Mouse (Mus musculus) urinary bladder, adult 2 months (tissue): ENCODE measurements at regions not wholly inside any gene's neighbourhood (a gene's known extent, or its start where the extent isn't known, plus 50 kb on each side); places are given as distances from the start of the nearest gene placed in this dataset.

Experiments used
- DNase-seq: peaks from one replicate; pipeline ENCODE4 v3.0.0; 2022; ENCODE audit warnings: low spot score

- no peak for DNase-seq
These were observed 61.9 kb downstream of the Pdcl3 start for GRCm38 (mm10) chr1:39047316-39047715.

DNA sequence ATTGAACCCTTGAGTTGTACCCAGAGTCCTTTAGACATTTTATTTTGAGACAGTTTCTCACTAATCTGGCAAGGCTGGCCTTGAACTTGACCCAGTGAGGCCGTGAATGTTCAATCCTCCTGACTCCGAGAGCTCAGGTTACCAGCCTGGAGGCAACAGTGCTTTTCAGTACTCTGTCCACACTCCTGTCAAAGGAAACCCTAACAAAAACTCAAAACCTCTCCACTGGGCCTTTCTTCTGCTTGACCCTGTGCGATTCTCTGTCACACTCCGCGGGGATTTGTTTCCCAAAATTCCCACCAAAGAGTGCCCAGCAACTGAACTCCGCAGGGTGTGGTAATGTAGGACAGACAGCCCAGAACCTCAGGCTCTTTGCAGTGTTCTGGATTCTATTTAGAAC is 71.9 kb downstream of the Pdcl3 start:
- DNase-seq, result no peak

DNA sequence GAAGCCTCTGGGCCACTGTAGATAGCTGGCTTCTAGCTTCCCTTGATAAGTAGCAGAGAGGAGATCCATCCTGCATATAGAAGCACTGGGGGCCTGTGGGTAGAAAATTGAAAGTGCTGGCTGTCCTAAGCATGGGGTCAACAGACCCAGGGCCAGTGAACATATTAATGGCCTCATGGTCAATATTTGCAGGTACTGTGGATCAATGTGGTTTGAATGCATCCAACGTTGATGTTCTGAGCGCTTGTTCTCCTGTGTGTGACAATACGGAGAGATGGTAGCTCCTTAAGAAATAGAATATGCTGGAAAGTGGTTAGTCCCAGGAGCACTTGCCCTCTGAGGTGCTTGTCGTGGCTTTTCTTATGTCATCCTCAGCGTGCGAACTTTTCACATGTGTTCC is 77.1 kb downstream of the Pdcl3 start:
- no peak for DNase-seq

DNA sequence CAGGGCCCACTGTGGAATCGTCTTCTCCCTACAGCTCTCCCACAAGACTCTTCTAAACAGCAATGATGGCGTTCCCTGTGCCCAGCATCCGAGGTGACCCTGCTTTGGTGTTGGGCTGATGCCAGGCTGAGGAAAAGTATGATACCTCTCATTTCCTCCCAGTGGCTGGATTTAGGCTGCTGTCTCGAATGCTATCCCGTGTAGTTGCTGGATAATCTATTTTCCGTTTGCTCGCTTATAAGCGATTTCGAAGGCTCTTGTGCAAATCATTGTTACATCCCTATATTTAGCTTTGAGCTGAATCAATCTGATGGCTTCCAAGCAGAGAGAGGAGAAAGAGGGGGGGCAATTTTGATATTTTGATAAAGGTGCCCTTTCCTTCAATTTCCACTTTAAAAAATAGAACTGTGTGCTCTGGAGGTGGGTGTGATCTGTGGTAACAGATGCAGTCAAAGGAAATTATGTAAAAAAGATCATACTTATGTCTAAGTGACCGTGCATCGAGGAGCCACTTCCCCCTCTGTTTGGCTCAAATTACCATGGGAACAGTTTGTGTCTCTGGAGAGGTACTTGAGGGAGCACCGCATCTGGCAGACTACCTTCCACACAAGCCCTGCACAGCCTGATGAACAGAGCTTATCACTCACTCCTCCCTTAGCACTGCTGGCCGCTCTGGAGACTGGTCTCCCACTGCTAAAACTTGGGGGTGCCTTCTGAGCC is 78.4 kb downstream of the Pdcl3 start:
- no peak for DNase-seq

- no peak for DNase-seq
These were observed 79.4 kb downstream of the Pdcl3 start for GRCm38 (mm10) chr1:39064781-39065180.

DNA sequence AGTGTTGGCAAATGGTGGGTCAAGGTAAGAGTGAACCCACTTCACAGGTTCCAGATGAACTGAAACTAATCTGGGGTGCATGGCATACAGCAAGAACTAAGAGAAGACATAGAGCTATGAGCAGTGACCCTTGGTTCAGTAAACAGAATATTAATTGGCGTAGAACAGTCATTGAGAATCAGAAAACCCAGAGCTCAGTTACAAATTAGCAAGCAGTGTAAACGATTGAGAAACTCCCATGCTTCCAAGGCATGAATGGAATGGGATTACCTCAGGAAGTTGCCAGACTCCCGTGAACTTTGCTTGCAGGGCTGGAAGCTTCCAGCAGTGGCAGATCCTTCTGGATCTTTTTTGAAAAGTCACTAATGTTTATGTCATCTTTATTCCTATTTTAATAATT is 82.5 kb downstream of the Pdcl3 start:
- no peak for DNase-seq

DNA sequence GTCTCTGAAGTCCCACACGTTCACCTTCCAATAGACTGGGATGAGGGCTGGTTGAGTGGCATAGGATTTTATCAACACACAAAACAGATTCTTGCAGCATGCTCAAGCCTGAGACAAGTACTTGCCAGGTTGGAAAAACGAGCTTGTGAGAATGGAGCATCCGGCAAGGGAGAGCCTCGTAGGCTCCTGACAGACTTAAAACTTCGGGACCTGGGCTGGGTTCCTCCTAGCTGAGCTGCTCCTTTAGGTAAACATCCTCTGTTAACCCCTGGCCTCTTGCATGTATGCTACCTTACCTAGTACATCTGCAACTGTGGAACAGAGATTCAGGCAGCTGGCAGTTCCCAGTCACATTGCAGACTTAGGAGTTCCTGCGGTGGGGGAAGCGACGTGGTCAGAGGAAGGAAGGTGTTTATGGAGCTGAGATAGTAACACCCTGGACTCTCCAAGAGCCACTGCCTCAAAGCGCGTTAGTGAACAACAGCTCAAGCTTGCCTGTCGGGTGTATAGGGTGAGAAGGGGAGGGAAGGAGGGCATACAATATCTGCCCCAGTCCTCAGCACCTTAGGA is 83.8 kb downstream of the Pdcl3 start:
- DNase-seq, result no peak

GRCm38 (mm10) chr1:39069676-39070075 is 84.3 kb downstream of the Pdcl3 start:
- DNase-seq, result no peak

GRCm38 (mm10) chr1:39075966-39076365 is 90.6 kb downstream of the Pdcl3 start:
- no peak for DNase-seq

DNA sequence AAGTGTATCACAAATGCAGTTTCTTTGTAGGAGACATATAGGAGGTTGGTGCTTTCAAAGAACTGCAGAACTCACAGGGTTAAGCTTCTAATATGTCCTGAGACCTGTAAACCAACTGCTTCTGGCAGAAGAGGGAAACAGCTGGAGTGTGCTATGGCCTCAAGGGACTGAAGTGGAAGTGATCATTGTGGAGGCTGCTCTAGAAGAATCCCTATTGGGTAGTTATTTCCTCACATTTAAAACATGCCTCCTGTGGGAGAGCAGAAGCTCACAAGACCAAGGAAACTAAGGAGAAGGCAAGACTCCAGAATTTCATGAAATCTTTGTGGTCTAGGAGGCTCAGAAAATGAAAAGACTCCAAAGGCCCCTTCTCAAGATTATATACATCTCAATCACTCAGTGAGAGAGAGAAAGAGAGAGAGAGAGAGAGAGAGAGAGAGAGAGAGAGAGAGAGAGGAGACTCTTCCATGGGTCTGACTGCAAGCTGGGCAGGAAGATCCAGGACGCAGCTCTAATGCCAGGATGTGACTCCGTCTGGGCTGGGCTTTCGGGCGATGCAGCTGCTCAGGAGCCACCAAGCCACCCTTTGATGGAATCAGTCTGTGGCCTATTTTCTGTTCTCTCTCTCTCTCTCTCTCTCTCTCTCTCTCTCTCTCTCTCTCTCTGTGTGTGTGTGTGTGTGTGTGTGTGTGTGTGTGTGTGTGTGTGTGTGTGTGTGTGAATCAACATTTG is 93.3 kb downstream of the Pdcl3 start:
- no peak for DNase-seq

- no peak for DNase-seq
These were observed 98.8 kb downstream of the Pdcl3 start for GRCm38 (mm10) chr1:39083911-39084826.

DNA sequence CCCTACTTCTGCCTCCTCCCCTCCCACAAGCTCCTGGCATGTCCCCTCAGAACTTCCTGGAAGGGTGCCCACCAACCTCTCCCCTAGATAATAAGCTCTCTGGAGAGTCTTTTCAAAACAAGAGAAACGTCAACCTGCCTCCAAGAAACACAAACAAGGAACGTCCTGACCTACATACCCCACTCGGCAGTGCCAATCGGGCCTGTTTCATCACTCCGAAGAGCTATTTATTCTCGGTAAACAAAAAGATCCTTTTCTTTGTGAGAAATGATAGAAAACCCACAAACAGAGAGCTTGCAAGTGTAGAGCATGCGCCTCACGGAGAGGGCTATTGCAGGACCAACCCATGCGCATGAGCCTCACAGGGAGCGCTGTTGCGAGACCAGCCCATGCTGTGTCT is 100.9 kb downstream of the Pdcl3 start:
- no peak for DNase-seq

DNA sequence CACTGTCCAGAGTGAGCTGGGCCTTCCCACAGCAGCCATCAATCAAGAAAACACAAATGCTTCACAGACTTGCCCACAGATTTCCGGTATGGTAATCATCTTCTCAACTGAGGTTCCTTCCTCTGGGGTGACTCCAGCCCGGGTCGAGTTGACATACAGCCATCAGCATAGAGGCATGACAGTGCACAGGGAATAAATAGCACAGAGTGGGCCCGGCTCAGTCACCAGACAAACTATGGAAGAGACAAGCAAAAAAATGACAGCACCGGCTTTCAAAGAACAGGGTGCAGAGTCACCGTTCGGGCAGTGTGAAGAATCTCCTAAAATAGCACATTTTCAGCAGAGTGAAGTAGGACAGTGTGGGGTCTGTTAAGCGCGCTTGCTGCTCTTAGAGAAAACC is 103.7 kb upstream of the Npas2 start:
- DNase-seq, result no peak

DNA sequence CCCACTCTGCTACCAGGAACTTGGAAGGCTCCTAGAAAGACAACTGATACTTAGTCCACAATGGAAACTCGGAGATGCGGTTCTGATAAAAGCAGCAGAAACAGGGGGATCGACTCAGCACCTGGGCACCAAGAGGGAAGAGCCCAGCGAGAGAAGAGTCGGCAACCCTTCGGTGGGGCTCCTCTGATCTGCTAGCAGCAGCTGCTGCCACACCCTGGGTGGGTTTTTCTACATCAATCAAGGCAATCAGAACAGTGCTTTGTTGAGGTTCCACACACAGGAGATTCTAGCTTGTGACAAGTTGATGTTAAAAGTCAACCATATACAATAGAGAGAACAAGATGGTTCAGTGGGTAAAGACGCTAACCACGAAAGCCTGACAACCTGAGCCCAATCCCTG is 102.4 kb upstream of the Npas2 start:
- DNase-seq, result no peak

DNA sequence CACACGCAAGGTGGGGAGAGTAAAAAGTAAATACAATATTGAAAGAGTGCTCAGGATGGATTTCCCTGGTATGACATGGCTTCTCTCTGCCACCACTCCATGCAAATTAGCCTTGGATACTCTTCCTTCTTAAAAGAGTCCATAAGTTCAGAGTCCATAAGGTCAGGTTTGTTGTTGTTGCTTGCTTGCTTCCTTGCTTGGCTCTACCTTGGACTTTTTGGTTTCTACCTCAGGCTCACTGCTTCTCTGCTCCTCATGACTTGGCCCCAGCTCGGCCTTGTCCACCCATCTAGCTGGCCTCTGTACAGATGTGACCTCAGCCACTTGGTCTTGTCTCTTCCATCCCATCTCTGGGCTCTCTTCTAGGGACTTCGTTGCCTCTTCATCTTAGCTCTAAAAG is 101.9 kb upstream of the Npas2 start:
- no peak for DNase-seq

DNA sequence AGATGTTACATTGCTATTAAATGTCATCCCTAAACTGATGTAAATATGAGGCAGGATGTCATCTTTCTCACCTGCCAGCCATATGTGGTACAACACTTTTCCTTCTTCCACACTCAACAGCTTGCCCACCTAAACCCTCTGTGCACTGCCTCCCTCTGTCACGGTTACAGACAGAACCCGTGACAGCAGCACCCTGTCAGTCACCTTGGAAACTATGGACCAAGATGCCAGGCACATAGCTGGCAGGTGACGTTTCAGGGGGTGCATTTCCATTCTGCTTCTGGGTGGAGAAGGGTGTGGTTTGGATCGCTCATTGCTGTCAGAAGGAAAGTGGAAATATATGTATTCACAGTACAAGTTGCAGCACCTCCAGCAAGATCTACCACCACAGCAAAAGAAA is 100.2 kb upstream of the Npas2 start:
- DNase-seq, result no peak

GRCm38 (mm10) chr1:39094001-39094400 is 99.5 kb upstream of the Npas2 start:
- no peak for DNase-seq

- no peak for DNase-seq
These were observed 97.6 kb upstream of the Npas2 start for GRCm38 (mm10) chr1:39095901-39096300.

DNA sequence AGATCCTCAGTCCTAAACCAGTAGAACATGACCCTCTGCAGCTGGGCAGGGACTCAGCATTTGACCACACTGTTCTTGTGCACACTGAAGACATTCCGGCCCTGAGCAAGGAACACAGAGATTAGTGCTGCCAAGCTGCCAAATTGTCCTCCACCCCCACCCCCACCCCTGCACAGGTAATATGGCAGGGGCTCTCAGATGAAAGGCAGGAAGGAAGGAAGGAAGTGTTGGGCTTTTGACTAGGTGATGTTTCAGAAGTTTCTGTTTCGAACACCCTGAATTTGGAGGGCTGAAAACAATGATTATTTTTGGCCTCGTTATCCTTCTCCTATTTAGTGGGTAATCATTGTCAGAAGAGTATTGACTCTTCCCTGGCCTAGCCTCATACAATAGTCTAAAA is 96.8 kb upstream of the Npas2 start:
- DNase-seq, result no peak

DNA sequence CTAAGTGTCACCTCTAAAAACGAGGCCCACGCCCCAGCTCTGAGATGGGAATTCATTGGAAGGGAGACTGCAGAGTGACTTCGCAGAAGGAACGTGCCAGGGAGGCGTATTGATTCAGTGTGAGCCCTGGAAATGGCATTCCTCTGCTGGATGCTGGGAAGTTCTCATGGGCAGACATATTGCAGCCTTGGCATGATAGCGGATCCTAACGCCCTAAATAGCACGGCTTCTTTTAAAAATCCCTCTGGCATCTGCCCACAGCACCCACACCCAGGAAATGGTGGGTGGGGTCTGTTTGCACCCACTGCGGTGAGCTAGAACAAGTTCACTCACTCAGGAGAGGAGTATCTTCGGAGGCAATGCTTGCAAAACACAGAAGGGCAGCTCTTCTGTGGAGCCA is 96.0 kb upstream of the Npas2 start:
- DNase-seq, result no peak

GRCm38 (mm10) chr1:39098154-39098553 is 95.4 kb upstream of the Npas2 start:
- DNase-seq, result no peak

DNA sequence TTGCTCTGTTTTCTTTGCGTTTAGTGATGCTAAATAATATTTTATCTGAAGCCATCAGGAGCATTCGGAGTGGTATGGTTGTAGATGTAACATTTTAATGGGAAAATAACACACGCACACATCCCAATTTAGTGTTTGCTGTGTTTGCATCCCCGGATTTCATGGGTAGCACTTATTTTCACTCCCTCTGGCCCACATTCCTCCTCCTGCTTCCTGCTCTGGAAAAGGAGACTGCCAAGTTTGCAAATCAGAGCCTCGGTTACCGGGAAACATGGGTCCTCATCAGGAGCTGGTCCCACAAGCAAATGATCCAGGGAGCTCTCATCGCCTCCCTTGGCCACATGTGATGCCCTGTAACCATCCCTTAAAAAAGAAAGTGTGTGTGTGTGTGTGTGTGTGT is 94.3 kb upstream of the Npas2 start:
- no peak for DNase-seq
